Mouse (Mus musculus) brain, embryonic 14.5 days (tissue): Measurements from ENCODE around the gene Nox1.

ENCODE experiments used
- CTCF ChIP-seq: fragments of 200-500 bp; IDR thresholded peaks from 2 replicates; pipeline ENCODE4 v1.5.1; 2012; ENCODE audit warnings: inconsistent platforms, mild to moderate bottlenecking, moderate library complexity, borderline replicate concordance; ENCODE audit not compliant: insufficient read depth, insufficient read length; ENCODE audit errors: extremely low read depth
- POLR2A ChIP-seq: fragments of 200-500 bp; IDR thresholded peaks from 2 replicates; pipeline ENCODE4 v1.6.1; 2012; ENCODE audit warnings: mild to moderate bottlenecking, inconsistent platforms, borderline replicate concordance; ENCODE audit not compliant: poor library complexity, insufficient read depth, insufficient read length, severe bottlenecking; ENCODE audit errors: extremely low read depth

GRCm38 (mm10) chrX:134141986-134142385 lies 79.8 kb downstream of the Nox1 start:
- TF ChIP-seq POLR2A (no peak), CTCF (no peak)
